ENCODE assay signal across 8 mouse cellular contexts in the genomic region with DNA sequence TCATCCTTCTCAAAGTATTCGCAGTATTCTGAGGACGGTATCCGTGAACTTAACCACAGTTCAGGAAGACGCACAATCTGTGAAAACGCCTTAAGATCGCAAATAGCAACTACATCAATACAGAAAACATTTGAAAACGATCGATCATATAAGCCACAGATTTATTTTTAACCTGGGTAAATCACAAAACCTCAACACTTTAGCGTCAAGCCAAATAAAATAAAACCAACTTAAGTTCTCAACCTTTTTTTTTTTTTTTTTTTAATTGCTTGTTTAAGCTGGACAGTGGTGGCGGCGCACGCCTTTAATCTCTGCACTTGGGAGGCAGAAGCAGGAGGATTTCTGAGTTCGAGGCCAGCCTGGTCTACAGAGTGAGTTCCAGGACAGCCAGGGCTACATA. TPM values are rescaled to one million over a fixed set of nuclear protein-coding genes. Genes with fewer than 3 reads are reported as not detected.
A peak's percentile ranks its signal among the peaks of the same experiment; 100 is the strongest.
DNase-seq lines count a peak whose midpoint lies in the region; ATAC-seq and TF ChIP-seq lines count a peak whose summit lies in the region.

No protein-coding gene starts in this region.

- WGBS in kidney, postnatal 0 days: 43% methylated on average over 13 of the region's 13 CpGs
- 40% methylated on average over 13 of the region's 13 CpGs for WGBS in hindbrain, postnatal 0 days

- no peaks in the 10 kb centered on the region for H3K27me3 ChIP-seq in kidney, postnatal 0 days (ENCODE audit: insufficient read depth, low read length)
- no peaks in the 10 kb centered on the region for H3K27me3 ChIP-seq in hindbrain, postnatal 0 days (ENCODE audit: insufficient read depth, low read length)
- no peaks in the 10 kb centered on the region for H3K27me3 ChIP-seq in myocyte (ENCODE audit: control insufficient read depth, insufficient read depth, insufficient read length)

- H3K9me3 ChIP-seq in kidney, postnatal 0 days (replicated peaks; ENCODE audit: low read length): no peaks in the 10 kb centered on the region
- no peaks in the 10 kb centered on the region for H3K9me3 ChIP-seq in hindbrain, postnatal 0 days (ENCODE audit: low read length)

- no peak overlapping the region for H3K9ac ChIP-seq in kidney, postnatal 0 days (ENCODE audit: low read depth, low read length)
- no peak overlapping the region; the same call in 1 of the 2 replicates for H3K9ac ChIP-seq in hindbrain, postnatal 0 days (replicated peaks; ENCODE audit: low read length)

- H3K4me3 ChIP-seq in kidney, postnatal 0 days (replicated peaks; ENCODE audit: low read depth, low read length): peak overlapping the region; percentile 89
- peak overlapping the region; percentile 54 for H3K4me3 ChIP-seq in brown adipose tissue, adult 24 weeks (ENCODE audit: insufficient read depth, low read depth, low read length)
- peak overlapping the region; percentile 79 for H3K4me3 ChIP-seq in hindbrain, postnatal 0 days (ENCODE audit: low read length)
- H3K4me3 ChIP-seq in myocyte: peak overlapping the region; percentile 97

- no peak for TF ChIP-seq CTCF in kidney, postnatal 0 days (IDR thresholded peaks at IDR 0.05; ENCODE audit: low read depth)
- TF ChIP-seq CTCF in hindbrain, postnatal 0 days (IDR thresholded peaks at IDR 0.05; ENCODE audit: low read depth): no peak

- no peak for TF ChIP-seq POLR2A in myocyte (IDR thresholded peaks at IDR 0.05; ENCODE audit: insufficient read length, low read depth)

- H3K4me1 ChIP-seq in kidney, postnatal 0 days (replicated peaks; ENCODE audit: insufficient read depth, low read length): peaks cover 5% of the 10 kb centered on the region; the same call in 1 of the 2 replicates
- H3K4me1 ChIP-seq in brown adipose tissue, adult 24 weeks (ENCODE audit: control insufficient read depth, insufficient read depth, insufficient read length, low read length): peaks cover 3% of the 10 kb centered on the region; the same call in 1 of the 2 replicates
- H3K4me1 ChIP-seq in hindbrain, postnatal 0 days (ENCODE audit: insufficient read depth, low read length): peaks cover 7% of the 10 kb centered on the region

- H3K36me3 ChIP-seq in kidney, postnatal 0 days (ENCODE audit: insufficient read depth, low read length): peaks cover 10% of the 10 kb centered on the region
- H3K36me3 ChIP-seq in hindbrain, postnatal 0 days (ENCODE audit: insufficient read depth, low read length): peaks cover 11% of the 10 kb centered on the region
- peaks cover 10% of the 10 kb centered on the region for H3K36me3 ChIP-seq in myocyte (ENCODE audit: control insufficient read depth, insufficient read depth)

- peaks cover 19% of the 10 kb centered on the region for H3K79me2 ChIP-seq in myocyte (ENCODE audit: control insufficient read depth, insufficient read depth)

- no peak overlapping the region for H3K27ac ChIP-seq in kidney, postnatal 0 days
- no peak overlapping the region for H3K27ac ChIP-seq in brown adipose tissue, adult 24 weeks (replicated peaks; ENCODE audit: low read depth, low read length)
- H3K27ac ChIP-seq in hindbrain, postnatal 0 days: no peak overlapping the region

- H3K4me2 ChIP-seq in kidney, postnatal 0 days (ENCODE audit: low read length): peak overlapping the region; percentile 44
- peak overlapping the region; percentile 44 for H3K4me2 ChIP-seq in hindbrain, postnatal 0 days (ENCODE audit: low read depth, low read length)
- peak overlapping the region; percentile 61 for H3K4me2 ChIP-seq in myocyte (ENCODE audit: low read depth)

- H3ac ChIP-seq in myocyte (ENCODE audit: control insufficient read depth, insufficient read length): no peak overlapping the region

- DNase-seq in kidney, postnatal 0 days (ENCODE audit: low spot score): no peak
- no peak for DNase-seq in kidney, adult 11 months
- no peak for DNase-seq in hindbrain, postnatal 0 days (ENCODE audit: low spot score)
- DNase-seq in layer of hippocampus, postnatal 10 days (ENCODE audit: low spot score in 2 of 2): no peak
- DNase-seq in cerebellum, adult 11-12 months: no peak
- DNase-seq in ovary, adult 18-20 months (ENCODE audit: low spot score): no peak

- no peak for ATAC-seq in kidney, postnatal 0 days (replicated peaks; ENCODE audit: low FRiP score, low read depth)
- peak; percentile 64; the same call in 1 of the 2 replicates for ATAC-seq in hindbrain, postnatal 0 days

TF ChIP-seq in myocyte, 11 proteins besides CTCF, POLR2A, EP300 and RAD21:
- TF ChIP-seq MYOD1 (IDR thresholded peaks at IDR 0.05; ENCODE audit: control insufficient read depth in 1 of 3, insufficient read length in 2 of 3, low read depth in 2 of 3) (no peak), USF1 (IDR thresholded peaks at IDR 0.05; ENCODE audit: low read depth) (no peak), TCF12 (IDR thresholded peaks at IDR 0.05; ENCODE audit: insufficient read depth, poor library complexity, severe bottlenecking) (no peak), POLR2AphosphoS2 (IDR thresholded peaks at IDR 0.05; ENCODE audit: insufficient read length, low read depth) (no peak), CEBPB (IDR thresholded peaks at IDR 0.05; ENCODE audit: insufficient read depth, poor library complexity, severe bottlenecking) (no peak), SRF (IDR thresholded peaks at IDR 0.05; ENCODE audit: control insufficient read depth, insufficient read length, low read depth) (no peak), E2F4 (IDR thresholded peaks at IDR 0.05; ENCODE audit: insufficient read depth) (no peak), REST (IDR thresholded peaks at IDR 0.05; ENCODE audit: insufficient read depth, insufficient read length) (no peak), MAX (IDR thresholded peaks at IDR 0.05; ENCODE audit: low read depth) (no peak), TCF3 (IDR thresholded peaks at IDR 0.05; ENCODE audit: insufficient read length, low read depth) (no peak), MYOG (IDR thresholded peaks at IDR 0.05; ENCODE audit: control insufficient read depth in 1 of 3, insufficient read depth in 1 of 3, insufficient read length in 2 of 3, low read depth in 2 of 3) (no peak)

RNA-seq across cellular contexts. Expression of gene Plrg1, which starts 0.6 kb away (rescaled TPM):
- 70.4 and 76.8 TPM in 2 replicates for polyA plus RNA-seq in kidney, postnatal 0 days (2015; fragmentation: Nextera tagmentation; extraction: Ambion mirVana)
- 20.1 and 21.7 TPM in 2 replicates for polyA plus RNA-seq in brown adipose tissue, adult 24 weeks (2012; ENCODE audit: insufficient read depth, insufficient read length, missing spikeins)
- 62.7 and 71.2 TPM in 2 replicates for total RNA-seq in hindbrain, postnatal 0 days (2014; rRNA removed)
- polyA plus RNA-seq in hindbrain, postnatal 0 days (2015; fragmentation: Nextera tagmentation; extraction: Ambion mirVana): 74.8 and 77.7 TPM in 2 replicates
- polyA plus RNA-seq in myocyte (2012; fragmentation: generic; extraction: Trizol): 59.9 TPM
- 10 to 100 TPM; 45.9 to 46.2 TPM for total RNA-seq in layer of hippocampus, postnatal 10 days (2021)

RNA-seq across cellular contexts. Expression of gene Fgb, which starts 5.1 kb away (rescaled TPM):
- polyA plus RNA-seq in kidney, postnatal 0 days (2015; fragmentation: Nextera tagmentation; extraction: Ambion mirVana): 2.4 and 3.3 TPM in 2 replicates
- polyA plus RNA-seq in brown adipose tissue, adult 24 weeks (2012; ENCODE audit: insufficient read depth, insufficient read length, missing spikeins): 1.1 TPM in 1 of 2 replicates, not detected in the other
- not detected in 2 replicates for total RNA-seq in hindbrain, postnatal 0 days (2014; rRNA removed)
- polyA plus RNA-seq in hindbrain, postnatal 0 days (2015; fragmentation: Nextera tagmentation; extraction: Ambion mirVana): not detected in 2 replicates
- not detected for polyA plus RNA-seq in myocyte (2012; fragmentation: generic; extraction: Trizol)
- not detected for total RNA-seq in layer of hippocampus, postnatal 10 days (2021)

RNA-seq across cellular contexts. Expression of gene Fga, which starts 28.9 kb away (rescaled TPM):
- polyA plus RNA-seq in kidney, postnatal 0 days (2015; fragmentation: Nextera tagmentation; extraction: Ambion mirVana): 5.1 and 5.5 TPM in 2 replicates
- 1.8 TPM in 1 of 2 replicates, not detected in the other for polyA plus RNA-seq in brown adipose tissue, adult 24 weeks (2012; ENCODE audit: insufficient read depth, insufficient read length, missing spikeins)
- total RNA-seq in hindbrain, postnatal 0 days (2014; rRNA removed): not detected in 2 replicates
- polyA plus RNA-seq in hindbrain, postnatal 0 days (2015; fragmentation: Nextera tagmentation; extraction: Ambion mirVana): not detected in 2 replicates
- polyA plus RNA-seq in myocyte (2012; fragmentation: generic; extraction: Trizol): not detected
- under 1 TPM in 1 of 2 experiments, not detected in 1; 0.14 TPM for total RNA-seq in layer of hippocampus, postnatal 10 days (2021)

RNA-seq across cellular contexts. Expression of gene Fgg, which starts 47.2 kb away (rescaled TPM):
- polyA plus RNA-seq in kidney, postnatal 0 days (2015; fragmentation: Nextera tagmentation; extraction: Ambion mirVana): 1.2 and 2.3 TPM in 2 replicates
- 2.4 TPM in 1 of 2 replicates, not detected in the other for polyA plus RNA-seq in brown adipose tissue, adult 24 weeks (2012; ENCODE audit: insufficient read depth, insufficient read length, missing spikeins)
- not detected in 2 replicates for total RNA-seq in hindbrain, postnatal 0 days (2014; rRNA removed)
- 0.08 and 0.13 TPM in 2 replicates for polyA plus RNA-seq in hindbrain, postnatal 0 days (2015; fragmentation: Nextera tagmentation; extraction: Ambion mirVana)
- polyA plus RNA-seq in myocyte (2012; fragmentation: generic; extraction: Trizol): not detected
- total RNA-seq in layer of hippocampus, postnatal 10 days (2021): not detected
